Mouse (Mus musculus) large intestine, adult 2 months (tissue): ENCODE measurements around the gene Mn1. TPM values are rescaled to one million over a fixed set of nuclear protein-coding genes. Genes with fewer than 3 reads are reported as not detected.

Source experiments
- DNase-seq: peaks from one replicate; pipeline ENCODE4 v3.0.0-alpha.2; 2012; ENCODE audit warnings: low read depth, low spot score
- WGBS: fragments of 180-500 bp; shearing (Covaris S2); methylation state at CpG from one replicate; pipeline ENCODE4 v1.1.7; 2018; 5-methylcytosine and 5-hydroxymethylcytosine counted together
- polyA plus RNA-seq: library from polyadenylated mRNA; depleted of rRNA; stranded (reverse); fragments of >200 nt; gene quantifications from 2 replicates; pipeline ENCODE4 v1.2.3, GENCODE M21; 2012; rRNA removed

The Mn1 gene
- polyA plus RNA-seq, 1 experiment, result 1.6 TPM

GRCm38 (mm10) chr5:111467699-111468098 lies 50.5 kb downstream of the Mn1 start:
- WGBS, result 60% methylated on average over 5 of the region's 5 CpGs
- DNase-seq, result no peak

DNA sequence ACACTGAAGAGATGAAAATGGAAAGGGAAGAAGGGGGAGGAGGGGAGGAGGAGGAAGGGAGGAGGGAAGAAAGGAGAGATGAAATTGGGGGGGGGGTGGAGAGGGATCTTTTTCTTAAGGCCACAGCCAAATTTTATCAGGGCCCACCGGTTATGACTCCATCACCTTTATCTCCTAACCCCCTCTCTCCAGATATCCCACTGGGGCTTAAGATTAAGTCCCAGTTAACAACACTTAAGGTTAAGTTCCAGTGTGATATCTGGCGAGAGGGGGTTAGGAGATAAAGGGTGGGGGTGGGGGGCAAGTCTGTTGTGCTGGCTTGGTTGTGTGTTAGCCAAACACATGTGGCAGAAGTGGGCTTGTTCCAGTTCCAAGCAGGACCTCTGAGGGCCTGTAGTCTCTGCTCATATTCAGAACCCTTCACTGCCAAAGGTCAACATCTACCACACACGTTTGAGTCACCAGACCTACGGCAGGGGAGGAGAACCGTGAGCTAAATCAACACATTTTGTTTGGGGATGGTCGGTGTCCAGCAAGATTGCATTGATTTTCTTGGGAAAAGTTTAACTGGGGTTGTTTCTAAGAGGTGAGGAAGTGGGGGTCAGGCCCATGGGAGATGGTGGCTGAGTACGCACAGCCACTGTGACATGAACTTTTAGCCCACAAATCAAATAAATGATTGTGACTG lies 52.2 kb downstream of the Mn1 start:
- no peak for DNase-seq
- WGBS, result 58% methylated on average over 7 of the region's 7 CpGs

GRCm38 (mm10) chr5:111470875-111471274 lies 53.7 kb downstream of the Mn1 start:
- WGBS, result 76% methylated on average over 4 of the region's 4 CpGs

GRCm38 (mm10) chr5:111473425-111473824 lies 56.3 kb downstream of the Mn1 start:
- WGBS, result 74% methylated on average over 11 of the region's 11 CpGs
- no peak for DNase-seq

More at GRCm38 (mm10) chr5:111470875-111471274, 53.7 kb downstream of the Mn1 start:
- no peak for DNase-seq

GRCm38 (mm10) chr5:111475721-111476120 lies 58.6 kb downstream of the Mn1 start:
- 81% methylated on average over 5 of the region's 5 CpGs for WGBS
- DNase-seq, result no peak

GRCm38 (mm10) chr5:111476141-111476540 lies 59.0 kb downstream of the Mn1 start:
- no peak for DNase-seq
- whole genome bisulfite sequencing, result 81% methylated on average over 6 of the region's 6 CpGs

DNA sequence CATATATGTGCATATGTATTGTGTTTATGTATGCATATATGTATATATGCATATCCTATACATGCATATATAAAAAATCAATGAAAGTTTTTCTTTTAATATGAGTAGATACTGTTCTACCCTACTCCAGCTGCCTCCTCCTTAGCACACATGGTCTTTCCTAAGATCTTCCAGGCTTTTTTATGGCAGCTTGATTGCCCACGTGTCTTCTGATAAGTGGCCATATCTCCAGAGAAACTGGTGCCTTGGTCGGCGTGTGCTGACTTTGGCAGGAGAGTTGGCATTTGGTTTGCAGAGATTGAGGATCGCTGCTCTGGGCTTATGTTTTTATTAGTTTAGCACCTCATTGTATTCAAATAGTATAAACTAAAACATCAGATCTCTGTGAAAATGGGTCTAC lies 68.7 kb downstream of the Mn1 start:
- WGBS, result 27% methylated on average over 4 of the region's 4 CpGs
- DNase-seq, result no peak

GRCm38 (mm10) chr5:111489022-111489616 lies 72.0 kb downstream of the Mn1 start:
- no peak for DNase-seq
- 67% methylated on average over 7 of the region's 7 CpGs for WGBS

- 66% methylated on average over 4 of the region's 4 CpGs for WGBS
- no peak for DNase-seq
These were observed 73.4 kb downstream of the Mn1 start for GRCm38 (mm10) chr5:111490599-111490998.

DNA sequence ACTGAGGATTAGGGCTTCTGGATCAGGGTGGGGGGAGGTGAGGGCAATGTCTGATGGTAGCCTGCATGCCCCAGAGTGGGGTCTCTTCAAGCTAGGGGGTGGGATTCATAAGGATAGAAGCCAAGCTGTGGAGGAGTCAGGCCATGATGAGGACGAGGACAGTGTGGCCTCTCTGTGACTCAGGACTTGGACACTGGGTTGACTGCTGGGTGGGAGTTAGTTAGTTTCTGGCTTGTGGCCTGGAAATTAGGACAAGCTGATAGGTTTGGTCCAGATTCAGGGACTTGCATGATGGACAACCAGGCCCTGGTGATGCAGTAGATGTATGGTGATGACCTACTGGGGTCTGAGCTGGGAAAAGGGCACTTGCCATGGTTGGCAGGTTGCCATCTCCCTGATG lies 74.3 kb downstream of the Mn1 start:
- 57% methylated on average over 1 of the region's 1 CpGs for WGBS
- no peak for DNase-seq

DNA sequence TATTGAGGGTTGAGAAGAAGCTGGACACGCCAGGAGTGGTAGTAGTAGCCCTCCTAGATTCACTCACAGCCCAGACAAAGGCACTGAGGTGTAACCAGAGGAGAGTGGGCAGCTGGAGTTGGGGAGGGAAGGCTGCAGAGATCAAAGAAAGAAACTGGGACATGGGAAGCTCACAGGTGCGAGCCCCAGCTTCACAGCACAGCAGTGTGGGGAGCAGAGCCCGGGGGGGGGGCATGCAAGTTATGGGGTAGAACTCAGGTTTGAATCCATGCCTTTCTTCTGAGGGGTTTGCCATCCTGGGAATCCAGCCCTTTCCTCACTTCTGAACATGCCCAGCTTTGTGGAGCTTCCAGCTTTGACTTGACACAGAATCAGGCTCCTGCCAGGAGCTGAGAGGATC lies 82.9 kb downstream of the Mn1 start:
- DNase-seq, result no peak
- WGBS, result 68% methylated on average over 3 of the region's 3 CpGs

- no peak for DNase-seq
- WGBS, result 56% methylated on average over 13 of the region's 13 CpGs
These were observed 84.7 kb downstream of the Mn1 start for GRCm38 (mm10) chr5:111501691-111502441.

DNA sequence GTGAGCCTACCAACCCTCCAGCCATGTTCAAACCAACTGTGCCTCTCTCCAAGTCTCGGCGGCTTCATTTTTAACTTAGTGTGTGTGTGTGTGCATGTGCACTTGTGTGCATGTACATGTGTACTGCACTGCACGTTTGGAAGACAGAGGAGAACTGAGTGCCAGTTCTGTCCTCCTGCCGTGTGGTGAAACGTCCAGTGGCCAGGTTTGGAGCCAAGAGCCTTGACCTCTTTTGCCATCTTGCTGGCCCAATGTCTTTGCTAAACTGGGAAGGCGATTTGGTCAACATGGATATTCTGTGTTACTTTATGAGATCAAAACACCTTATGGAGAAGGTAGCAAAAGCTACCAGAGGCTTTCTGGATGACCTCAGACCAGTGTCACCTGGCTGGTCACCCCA lies 88.1 kb downstream of the Mn1 start:
- WGBS, result 93% methylated on average over 6 of the region's 6 CpGs
- DNase-seq, result no peak

- WGBS, result 66% methylated on average over 6 of the region's 6 CpGs
- no peak for DNase-seq
These were observed 88.7 kb downstream of the Mn1 start for GRCm38 (mm10) chr5:111505824-111506223.

DNA sequence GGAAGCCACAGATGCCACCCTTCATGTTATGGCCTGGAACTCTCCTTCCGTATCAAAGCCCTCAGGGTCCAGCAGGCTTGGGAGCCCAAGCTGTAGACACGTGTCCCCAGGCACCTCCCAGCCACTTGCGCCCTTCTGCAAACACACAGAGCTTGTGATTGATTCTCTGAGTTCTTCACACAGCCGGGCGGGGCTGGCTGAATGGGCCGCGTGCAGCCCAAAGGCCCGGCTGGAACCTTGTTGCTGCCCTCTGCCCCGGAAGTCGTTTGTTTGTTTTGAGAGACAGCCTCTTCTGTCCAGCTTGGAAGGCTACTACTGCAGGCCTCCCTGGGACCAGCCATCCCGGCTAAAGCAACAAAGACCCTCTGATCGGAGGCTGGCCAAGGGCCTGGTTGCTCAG lies 89.2 kb downstream of the Mn1 start:
- WGBS, result 20% methylated on average over 12 of the region's 12 CpGs
- no peak for DNase-seq

Other genes starting within 250 kb of the Mn1 start
- gene Pitpnb, start 86.6 kb upstream of the Mn1 start, polyA plus RNA-seq, result 35.3 and 39.8 TPM in 2 replicates